Mouse (Mus musculus) midbrain, embryonic 11.5 days (tissue): ENCODE measurements around the gene Otud3. TPM values are rescaled to one million over a fixed set of nuclear protein-coding genes. Genes with fewer than 3 reads are reported as not detected.

Experiments
- ATAC-seq: fragments of 200-750 bp; cut with Nextera tagmentation; 2 replicates; pipeline ENCODE4 v1.8.0; 2017; ENCODE audit warnings: moderate TSS enrichment, moderate library complexity; ENCODE audit not compliant: low FRiP score
- DNase-seq: peaks from one replicate; pipeline ENCODE4 v3.0.0; 2015; ENCODE audit warnings: low spot score; ENCODE audit errors: missing footprints
- H3K27ac ChIP-seq: fragments of 300-500 bp; sonication (generic); 2 replicates; pipeline ENCODE4 v1.5.1; 2014; ENCODE audit warnings: low read depth, low read length
- H3K27me3 ChIP-seq: fragments of 300-500 bp; sonication (generic); 2 replicates; pipeline ENCODE4 v1.6.1; 2014; ENCODE audit warnings: mild to moderate bottlenecking, low read length, moderate library complexity, mixed read lengths; ENCODE audit not compliant: control insufficient read depth, insufficient read depth
- H3K36me3 ChIP-seq: fragments of 300-500 bp; sonication (generic); 2 replicates; pipeline ENCODE4 v1.6.1; 2014; ENCODE audit warnings: mild to moderate bottlenecking, low read length, moderate library complexity, mixed read lengths; ENCODE audit not compliant: control insufficient read depth, insufficient read depth
- H3K4me1 ChIP-seq: fragments of 300-500 bp; sonication (generic); 2 replicates; pipeline ENCODE4 v1.6.1; 2014; ENCODE audit warnings: low read length; ENCODE audit not compliant: control insufficient read depth, insufficient read depth
- H3K4me2 ChIP-seq: fragments of 300-500 bp; sonication (generic); 2 replicates; pipeline ENCODE4 v1.6.1; 2014; ENCODE audit warnings: mild to moderate bottlenecking, moderate library complexity
- H3K4me3 ChIP-seq: fragments of 300-500 bp; sonication (generic); 2 replicates; pipeline ENCODE4 v1.5.1; 2014; ENCODE audit warnings: low read depth, low read length
- H3K9ac ChIP-seq: fragments of 300-500 bp; sonication (generic); 2 replicates; pipeline ENCODE4 v1.6.1; 2014; ENCODE audit warnings: low read length
- H3K9me3 ChIP-seq: fragments of 300-500 bp; sonication (generic); 2 replicates; pipeline ENCODE4 v1.6.1; 2016; ENCODE audit warnings: low read length; ENCODE audit not compliant: control insufficient read depth
- WGBS: fragments of 180-500 bp; shearing (Covaris S2); extraction: QIAGEN DNeasy Blood & Tissue Kit; methylation state at CpG from one replicate; pipeline ENCODE4 v1.1.7; 2014; 5-methylcytosine and 5-hydroxymethylcytosine counted together
- polyA plus RNA-seq: library from polyadenylated mRNA; unstranded; fragments of >200 nt; fragmentation: Nextera tagmentation; extraction: Ambion mirVana; gene quantifications from 2 replicates; pipeline ENCODE4 v1.2.1, GENCODE M21; 2014

Gene Otud3
- polyA plus RNA-seq, 1 experiment from 2014 or later: 2.7 TPM

DNA sequence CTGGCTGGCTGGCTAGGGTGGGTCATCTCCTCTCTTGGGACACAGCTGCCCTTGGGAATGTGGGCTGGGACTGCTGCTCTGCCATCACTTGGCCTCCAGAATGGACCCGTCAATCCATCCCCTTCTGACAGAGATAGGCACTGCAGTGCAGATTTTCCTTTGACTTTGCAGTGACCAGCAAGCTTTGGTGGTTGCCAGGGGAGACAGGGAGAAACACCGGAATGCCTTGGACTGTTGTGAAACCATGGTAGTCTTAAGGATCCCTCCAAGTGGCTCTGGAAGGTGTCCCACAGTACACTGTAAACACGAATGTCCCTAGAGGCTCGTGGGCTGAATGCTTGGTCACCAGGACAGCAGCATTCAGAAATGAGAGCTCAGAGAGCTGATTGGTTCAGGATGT is 25.7 kb upstream of the Otud3 start:
- 48% methylated on average over 4 of the region's 4 CpGs for WGBS
- ATAC-seq: no peak
- DNase-seq: peak; percentile 79

GRCm38 (mm10) chr4:138938495-138939269 is 24.9 kb upstream of the Otud3 start:
- H3K27ac ChIP-seq: no peak overlapping the region
- H3K4me2 ChIP-seq: no peak overlapping the region
- H3K36me3 ChIP-seq: no peaks in the 10 kb centered on the region
- H3K9me3 ChIP-seq: no peaks in the 10 kb centered on the region
- H3K27me3 ChIP-seq: no peaks in the 10 kb centered on the region
- no peak overlapping the region for H3K9ac ChIP-seq
- H3K4me3 ChIP-seq: no peak overlapping the region
- H3K4me1 ChIP-seq: peaks cover 3% of the 10 kb centered on the region; the same call in 1 of the 2 replicates
- WGBS: 90% methylated on average over 10 of the region's 10 CpGs
- no peak for ATAC-seq
- no peak for DNase-seq

More for the DNA sequence above, 25.7 kb upstream of the Otud3 start:
- Histone ChIP-seq H3K9ac (no peak overlapping the region), H3K27ac (no peak overlapping the region), H3K4me1 (peaks cover 3% of the 10 kb centered on the region; the same call in 1 of the 2 replicates), H3K27me3 (no peaks in the 10 kb centered on the region), H3K9me3 (no peaks in the 10 kb centered on the region), H3K4me3 (no peak overlapping the region), H3K36me3 (no peaks in the 10 kb centered on the region), H3K4me2 (no peak overlapping the region)

DNA sequence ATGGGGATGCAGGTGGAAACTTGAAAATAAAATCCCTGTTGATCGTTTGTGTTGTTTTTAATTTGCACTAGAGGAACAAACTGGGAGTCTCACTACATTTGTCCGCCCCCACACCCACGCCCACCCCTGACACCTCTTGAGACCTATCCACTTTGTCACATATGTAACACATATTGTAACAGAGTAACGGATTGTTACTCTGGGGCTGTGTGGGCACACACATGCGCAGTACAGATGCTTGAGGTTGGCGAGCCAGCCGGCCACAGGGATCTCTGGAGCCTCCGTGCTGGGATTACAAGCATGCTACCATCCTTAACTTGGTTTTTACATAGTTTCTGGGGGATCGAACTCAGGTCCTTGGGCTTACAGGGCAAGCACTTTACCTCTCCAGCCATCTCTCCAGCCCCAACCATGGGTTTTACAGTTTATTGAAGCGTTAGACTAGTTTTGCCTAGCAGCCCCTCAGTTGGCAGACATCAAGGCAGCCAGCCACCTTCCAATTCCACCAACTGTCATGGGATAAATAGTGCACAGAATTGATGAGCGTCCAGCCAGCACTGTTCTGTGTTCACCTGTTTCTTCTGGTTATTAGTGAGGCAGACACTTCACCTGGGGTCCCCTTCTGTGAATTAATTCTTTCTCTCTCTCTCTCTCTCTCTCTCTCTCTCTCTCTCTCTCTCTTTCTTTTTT is 20.9 kb upstream of the Otud3 start:
- no peak overlapping the region for H3K4me3 ChIP-seq
- no peaks in the 10 kb centered on the region for H3K27me3 ChIP-seq
- no peak overlapping the region for H3K27ac ChIP-seq
- no peaks in the 10 kb centered on the region for H3K36me3 ChIP-seq
- H3K9me3 ChIP-seq: no peaks in the 10 kb centered on the region
- ATAC-seq (no peak), DNase-seq (no peak)
- H3K9ac ChIP-seq: no peak overlapping the region
- peaks cover 2% of the 10 kb centered on the region; the same call in 1 of the 2 replicates for H3K4me1 ChIP-seq
- 91% methylated on average over 11 of the region's 11 CpGs for WGBS
- H3K4me2 ChIP-seq: no peak overlapping the region

DNA sequence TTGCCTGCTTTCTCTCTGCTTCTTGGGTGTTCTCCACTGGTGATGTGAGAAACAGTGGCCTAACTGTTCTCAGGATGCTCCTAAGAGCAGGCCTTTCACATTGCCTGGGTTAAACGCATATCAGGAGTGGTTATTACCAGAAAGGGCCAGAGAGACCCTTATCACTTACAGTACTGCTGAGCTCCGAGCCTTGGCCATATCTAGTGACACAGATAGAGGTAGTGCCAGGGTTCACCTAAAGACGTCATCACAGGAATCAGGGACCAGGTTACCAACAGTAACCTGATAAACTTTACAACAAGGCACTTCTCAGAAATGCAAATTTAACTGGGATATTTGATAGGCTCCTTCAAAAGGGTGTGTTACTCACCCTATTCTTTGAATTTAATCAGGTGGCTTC is 20.1 kb upstream of the Otud3 start:
- H3K9me3 ChIP-seq: no peaks in the 10 kb centered on the region
- ATAC-seq (no peak), DNase-seq (peak; percentile 56)
- H3K4me3 ChIP-seq: no peak overlapping the region
- H3K36me3 ChIP-seq: no peaks in the 10 kb centered on the region
- 78% methylated on average over 3 of the region's 3 CpGs for WGBS
- no peak overlapping the region for H3K4me2 ChIP-seq
- H3K27ac ChIP-seq: no peak overlapping the region
- H3K9ac ChIP-seq: no peak overlapping the region
- H3K27me3 ChIP-seq: no peaks in the 10 kb centered on the region
- no peaks in the 10 kb centered on the region for H3K4me1 ChIP-seq

GRCm38 (mm10) chr4:138925561-138925960 is 11.8 kb upstream of the Otud3 start:
- WGBS: 77% methylated on average over 2 of the region's 2 CpGs
- no peak for DNase-seq

DNA sequence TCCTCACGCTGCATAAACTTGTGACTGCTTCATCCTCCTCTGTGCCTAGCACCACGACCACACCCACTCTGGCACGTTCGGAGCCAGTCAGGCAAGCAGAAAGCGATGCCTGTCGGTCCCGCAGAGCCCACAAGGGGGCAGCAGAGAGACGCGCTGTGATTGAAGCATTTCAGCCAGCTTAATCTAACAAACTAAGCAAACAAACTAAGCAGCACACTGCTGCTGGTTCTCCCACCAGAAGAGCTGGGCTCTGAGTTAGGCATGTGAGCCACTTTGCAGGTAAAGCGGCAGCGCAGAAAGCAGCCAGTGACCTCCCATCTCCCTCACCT is 8.3 kb upstream of the Otud3 start:
- Histone ChIP-seq H3K27ac (no peak overlapping the region), H3K9ac (no peak overlapping the region), H3K4me2 (peak overlapping the region; percentile 36), H3K4me3 (no peak overlapping the region), H3K36me3 (no peaks in the 10 kb centered on the region), H3K27me3 (no peaks in the 10 kb centered on the region; the same call in 1 of the 2 replicates), H3K9me3 (no peaks in the 10 kb centered on the region; the same call in 1 of the 2 replicates), H3K4me1 (no peaks in the 10 kb centered on the region)
- DNase-seq (peak; percentile 100), ATAC-seq (peak; percentile 48; the same call in 1 of the 2 replicates)
- WGBS: 2% methylated on average over 11 of the region's 11 CpGs

More at GRCm38 (mm10) chr4:138925561-138925960, 11.8 kb upstream of the Otud3 start:
- Histone ChIP-seq H3K4me1 (no peaks in the 10 kb centered on the region), H3K36me3 (no peaks in the 10 kb centered on the region), H3K27me3 (no peaks in the 10 kb centered on the region; the same call in 1 of the 2 replicates), H3K4me2 (no peak overlapping the region), H3K9me3 (no peaks in the 10 kb centered on the region), H3K27ac (no peak overlapping the region), H3K4me3 (no peak overlapping the region), H3K9ac (no peak overlapping the region)
- no peak for ATAC-seq

GRCm38 (mm10) chr4:138921254-138922130 is 7.7 kb upstream of the Otud3 start:
- H3K9ac ChIP-seq: no peak overlapping the region
- no peaks in the 10 kb centered on the region for H3K36me3 ChIP-seq
- H3K4me1 ChIP-seq: no peaks in the 10 kb centered on the region
- whole genome bisulfite sequencing: 36% methylated on average over 20 of the region's 20 CpGs
- DNase-seq (peak; percentile 81), ATAC-seq (peak; percentile 42; the same call in 1 of the 2 replicates)
- H3K4me3 ChIP-seq: no peak overlapping the region
- no peak overlapping the region for H3K27ac ChIP-seq
- H3K4me2 ChIP-seq: peak overlapping the region; percentile 36
- H3K27me3 ChIP-seq: no peaks in the 10 kb centered on the region; the same call in 1 of the 2 replicates
- H3K9me3 ChIP-seq: no peaks in the 10 kb centered on the region; the same call in 1 of the 2 replicates

DNA sequence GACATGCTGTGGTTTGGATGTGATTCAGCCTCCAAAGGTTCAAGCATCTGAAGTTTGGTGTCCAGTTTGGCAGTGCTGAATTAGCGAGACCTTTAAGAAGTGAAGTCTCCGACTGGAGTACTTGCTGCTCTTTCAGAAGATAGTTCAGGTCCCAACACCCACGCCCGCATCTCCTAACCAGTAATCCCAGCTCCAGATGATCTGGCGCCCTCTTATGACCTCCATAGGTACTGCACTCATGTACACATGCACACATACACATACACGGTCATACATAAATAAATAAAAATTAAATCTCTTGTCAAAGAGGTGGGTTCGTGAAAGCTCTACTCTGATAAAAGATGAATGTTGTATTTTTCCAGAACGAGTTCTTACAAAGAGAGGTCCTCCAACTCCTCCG is 3.5 kb upstream of the Otud3 start:
- WGBS: 83% methylated on average over 9 of the region's 9 CpGs
- no peaks in the 10 kb centered on the region; the same call in 1 of the 2 replicates for H3K9me3 ChIP-seq
- H3K36me3 ChIP-seq: no peaks in the 10 kb centered on the region
- no peak overlapping the region for H3K4me3 ChIP-seq
- H3K27ac ChIP-seq: no peak overlapping the region
- H3K4me2 ChIP-seq: no peak overlapping the region
- no peak overlapping the region for H3K9ac ChIP-seq
- no peak for ATAC-seq
- H3K4me1 ChIP-seq: peaks cover 5% of the 10 kb centered on the region
- no peaks in the 10 kb centered on the region; the same call in 1 of the 2 replicates for H3K27me3 ChIP-seq
- DNase-seq: peak; percentile 77
